In the genomic region with DNA sequence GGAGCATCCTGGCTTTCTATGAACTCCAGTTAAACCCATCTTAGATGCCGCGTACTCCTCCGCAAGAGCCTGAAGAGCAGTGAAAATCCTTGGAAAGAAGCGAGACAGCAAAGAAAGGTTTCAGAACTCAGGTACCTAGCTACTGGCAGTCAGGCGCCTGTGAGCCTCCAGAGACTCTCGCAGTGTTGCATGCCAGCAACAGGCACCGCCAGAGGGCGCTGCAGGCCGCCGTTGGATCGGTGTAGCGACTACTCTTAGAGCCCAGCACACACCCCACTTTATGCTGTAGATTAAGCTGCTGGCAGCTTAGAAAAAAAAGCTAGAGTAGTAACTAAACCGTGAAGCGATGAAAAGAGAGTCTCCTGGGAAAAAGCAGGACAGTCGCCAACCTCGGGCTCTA, we compare ENCODE assay signal across 9 mouse cellular contexts. TPM values are rescaled to one million over a fixed set of nuclear protein-coding genes. Genes with fewer than 3 reads are reported as not detected.
DNase-seq lines count a peak whose midpoint lies in the region; ATAC-seq and TF ChIP-seq lines count a peak whose summit lies in the region.
"Had no signal": no experiment of that assay in that cellular context is flagged by ENCODE, and none has a peak within 500 bp of the region (broad histone marks: within the 10 kb centered on the region; RNA-seq: fewer than 3 reads in every experiment).

No protein-coding gene starts in this region.

- TF ChIP-seq EP300 in CH12.LX (IDR thresholded peaks at IDR 0.05; ENCODE audit: low read length), result no peak
- TF ChIP-seq EP300 in stomach, postnatal 0 days (optimal IDR thresholded peaks at IDR 0.05), result no peak

- H3K4me1 ChIP-seq in CH12.LX (ENCODE audit: control insufficient read depth in 1 of 2, insufficient read depth in 2 of 2), result peaks cover 8 to 37% of the 10 kb centered on the region in 2 experiments; a peak in 3 of 4 replicates
- H3K4me1 ChIP-seq in forebrain, embryonic 11.5 days (replicated peaks; ENCODE audit: control insufficient read depth, insufficient read depth, low read length), result peaks cover 2% of the 10 kb centered on the region; the same call in 1 of the 2 replicates
- peaks cover 10% of the 10 kb centered on the region for H3K4me1 ChIP-seq in heart, embryonic 16.5 days (ENCODE audit: control insufficient read depth, insufficient read depth, low read length)
- peaks cover 42% of the 10 kb centered on the region for H3K4me1 ChIP-seq in liver, embryonic 15.5 days (replicated peaks)
- H3K4me1 ChIP-seq in neural tube, embryonic 12.5 days, result peaks cover 12% of the 10 kb centered on the region; the same call in 1 of the 2 replicates
- H3K4me1 ChIP-seq in stomach, postnatal 0 days (replicated peaks; ENCODE audit: control insufficient read depth, insufficient read depth), result no peaks in the 10 kb centered on the region

- 7% methylated on average over 16 of the region's 16 CpGs for WGBS in forebrain, embryonic 11.5 days
- 6% methylated on average over 16 of the region's 16 CpGs for WGBS in heart, embryonic 16.5 days
- WGBS in liver, embryonic 15.5 days (ENCODE audit: insufficient replicate concordance), result 3% methylated on average over 16 of the region's 16 CpGs
- WGBS in neural tube, embryonic 12.5 days, result 6% methylated on average over 16 of the region's 16 CpGs
- 3% methylated on average over 16 of the region's 16 CpGs for WGBS in stomach, postnatal 0 days

- H3K4me3 ChIP-seq in CH12.LX (replicated peaks in 1 of 3; ENCODE audit: low read depth in 2 of 3, low read length in 2 of 3, poor library complexity in 1 of 3), result peak overlapping the region in 1 of 3 experiments; percentile 6
- H3K4me3 ChIP-seq in forebrain, embryonic 11.5 days (ENCODE audit: low read depth, low read length), result 0 out of 2 replicates have a peak overlapping the region, but pooled peaks have one; percentile 6
- no peak overlapping the region for H3K4me3 ChIP-seq in heart, embryonic 16.5 days (ENCODE audit: low read length)
- no peak overlapping the region for H3K4me3 ChIP-seq in liver, embryonic 15.5 days (replicated peaks)
- no peak overlapping the region for H3K4me3 ChIP-seq in neural tube, embryonic 12.5 days
- H3K4me3 ChIP-seq in stomach, postnatal 0 days (ENCODE audit: low read depth, low read length), result no peak overlapping the region

- no peak overlapping the region for H3K27ac ChIP-seq in CH12.LX (ENCODE audit: insufficient read depth, low read depth)
- H3K27ac ChIP-seq in forebrain, embryonic 11.5 days (ENCODE audit: low read depth, low read length), result no peak overlapping the region
- H3K27ac ChIP-seq in heart, embryonic 16.5 days (ENCODE audit: low read length), result no peak overlapping the region
- H3K27ac ChIP-seq in liver, embryonic 15.5 days (replicated peaks), result no peak overlapping the region; the same call in 1 of the 2 replicates
- H3K27ac ChIP-seq in neural tube, embryonic 12.5 days, result no peak overlapping the region
- no peak overlapping the region for H3K27ac ChIP-seq in stomach, postnatal 0 days (replicated peaks)
- H3K27ac ChIP-seq: macrophage had no signal

- H3K4me2 ChIP-seq in CH12.LX (ENCODE audit: insufficient read depth, low read depth, poor library complexity, severe bottlenecking), result peak overlapping the region; percentile 57
- H3K4me2 ChIP-seq in forebrain, embryonic 11.5 days (ENCODE audit: low read depth, low read length, severe bottlenecking), result peak overlapping the region; percentile 33; the same call in 1 of the 2 replicates
- peak overlapping the region; percentile 37; the same call in 1 of the 2 replicates for H3K4me2 ChIP-seq in heart, embryonic 16.5 days (ENCODE audit: low read depth, low read length)
- peak overlapping the region; percentile 45 for H3K4me2 ChIP-seq in liver, embryonic 15.5 days
- peak overlapping the region; percentile 43 for H3K4me2 ChIP-seq in neural tube, embryonic 12.5 days (replicated peaks)
- H3K4me2 ChIP-seq in stomach, postnatal 0 days (replicated peaks; ENCODE audit: low read depth), result peak overlapping the region; percentile 32; the same call in 1 of the 2 replicates

- in situ Hi-C loops in CH12.LX (cut with MboI; ENCODE audit: low pct_ligation_motif_present, low pct_unique_long_range_greater_than_20kb, low sequenced_read_pairs), result loop anchor here (5.0 to 10.0 kb wide), 4 partner anchors 41 to 336 kb away; no protein-coding TSS in a partner anchor

- peaks cover 10 to 13% of the 10 kb centered on the region in 2 experiments for H3K36me3 ChIP-seq in CH12.LX (replicated peaks in 1 of 2; ENCODE audit: control insufficient read depth in 1 of 2, insufficient read depth in 1 of 2, low read length in 1 of 2)
- no peaks in the 10 kb centered on the region; the same call in 1 of the 2 replicates for H3K36me3 ChIP-seq in forebrain, embryonic 11.5 days (ENCODE audit: control insufficient read depth, insufficient read depth, low read length)
- H3K36me3 ChIP-seq in heart, embryonic 16.5 days (ENCODE audit: control insufficient read depth, insufficient read depth), result no peaks in the 10 kb centered on the region
- H3K36me3 ChIP-seq in liver, embryonic 15.5 days (replicated peaks), result peaks cover 8% of the 10 kb centered on the region
- peaks cover 4% of the 10 kb centered on the region for H3K36me3 ChIP-seq in neural tube, embryonic 12.5 days
- 0 out of 2 replicates have a peak, but pooled peaks cover under 1% of the 10 kb centered on the region for H3K36me3 ChIP-seq in stomach, postnatal 0 days (ENCODE audit: control insufficient read depth, insufficient read depth, low read length)

- peaks cover 21% of the 10 kb centered on the region for H3K79me2 ChIP-seq in CH12.LX (replicated peaks; ENCODE audit: control insufficient read depth, extremely low read depth, insufficient read depth, poor library complexity, severe bottlenecking)

- 0 out of 2 replicates have a peak overlapping the region, but pooled peaks have one; percentile 3 for H3K9ac ChIP-seq in CH12.LX (ENCODE audit: insufficient read depth, low read depth)
- no peak overlapping the region for H3K9ac ChIP-seq in forebrain, embryonic 11.5 days (ENCODE audit: low read length)
- H3K9ac ChIP-seq in heart, embryonic 16.5 days (ENCODE audit: low read length), result no peak overlapping the region
- no peak overlapping the region for H3K9ac ChIP-seq in liver, embryonic 15.5 days
- H3K9ac ChIP-seq in neural tube, embryonic 12.5 days, result peak overlapping the region; percentile 17; the same call in 1 of the 2 replicates
- no peak overlapping the region for H3K9ac ChIP-seq in stomach, postnatal 0 days (ENCODE audit: low read length)

- peak; percentile 89 for TF ChIP-seq RAD21 in CH12.LX (IDR thresholded peaks at IDR 0.05; ENCODE audit: low read depth, low read length)

- peak; percentile 89 for DNase-seq in CH12.LX (ENCODE audit: extremely low read depth)
- DNase-seq in c-Kit-negative CD71-positive TER-119-positive erythroid progenitor cells, embryonic 14.5 days (ENCODE audit: low read depth, low spot score), result peak; percentile 75
- DNase-seq in forebrain, embryonic 11.5 days (ENCODE audit: low spot score), result peak; percentile 95
- peak; percentile 88 to 98 for DNase-seq in kidney, postnatal 36 days
- peak; percentile 90 for DNase-seq in stomach, postnatal 0 days (ENCODE audit: low spot score)

- ATAC-seq in forebrain, embryonic 11.5 days (replicated peaks; ENCODE audit: low FRiP score), result peak; percentile 81
- ATAC-seq in heart, embryonic 16.5 days (replicated peaks; ENCODE audit: extremely low read depth, insufficient read depth, low FRiP score), result peak; percentile 51; the same call in 1 of the 2 replicates
- ATAC-seq in liver, embryonic 15.5 days (ENCODE audit: insufficient read depth), result peak; percentile 73
- ATAC-seq in neural tube, embryonic 12.5 days (ENCODE audit: low FRiP score, low read depth), result no peak
- peak; percentile 81; the same call in 1 of the 2 replicates for ATAC-seq in stomach, postnatal 0 days (ENCODE audit: low FRiP score, low TSS enrichment)

- no peak for TF ChIP-seq POLR2A in CH12.LX (IDR thresholded peaks at IDR 0.05; ENCODE audit: low read depth, low read length)

- no peaks in the 10 kb centered on the region for H3K9me3 ChIP-seq in CH12.LX (replicated peaks; ENCODE audit: low read length)
- H3K9me3 ChIP-seq in forebrain, embryonic 11.5 days (ENCODE audit: control insufficient read depth, low read length), result no peaks in the 10 kb centered on the region
- no peaks in the 10 kb centered on the region for H3K9me3 ChIP-seq in heart, embryonic 16.5 days (replicated peaks; ENCODE audit: control insufficient read depth, low read length)
- no peaks in the 10 kb centered on the region for H3K9me3 ChIP-seq in liver, embryonic 15.5 days (replicated peaks)
- H3K9me3 ChIP-seq in neural tube, embryonic 12.5 days, result no peaks in the 10 kb centered on the region
- H3K9me3 ChIP-seq in stomach, postnatal 0 days (ENCODE audit: control insufficient read depth, low read length), result no peaks in the 10 kb centered on the region

- H3K27me3 ChIP-seq in CH12.LX (replicated peaks), result peaks cover 36% of the 10 kb centered on the region
- no peaks in the 10 kb centered on the region for H3K27me3 ChIP-seq in forebrain, embryonic 11.5 days (ENCODE audit: control insufficient read depth, insufficient read depth, low read length)
- no peaks in the 10 kb centered on the region for H3K27me3 ChIP-seq in heart, embryonic 16.5 days (ENCODE audit: control insufficient read depth, insufficient read depth, low read length)
- H3K27me3 ChIP-seq in liver, embryonic 15.5 days, result peaks cover 7% of the 10 kb centered on the region
- H3K27me3 ChIP-seq in neural tube, embryonic 12.5 days (replicated peaks), result no peaks in the 10 kb centered on the region
- no peaks in the 10 kb centered on the region for H3K27me3 ChIP-seq in stomach, postnatal 0 days (ENCODE audit: control insufficient read depth, insufficient read depth, low read length)

- peak; percentile 88 to 97; a peak in 3 of 4 replicates for TF ChIP-seq CTCF in CH12.LX (conservative IDR thresholded peaks at IDR 0.05 in 1 of 2, IDR thresholded peaks at IDR 0.05 in 1 of 2; ENCODE audit: low read depth in 2 of 2, low read length in 2 of 2)
- peak; percentile 97 for TF ChIP-seq CTCF in stomach, postnatal 0 days (IDR thresholded peaks at IDR 0.05; ENCODE audit: low read depth)

- dilution Hi-C loops in CH12.LX (cut with MboI; ENCODE audit: extremely low pct_ligation_motif_present, extremely low pct_unique_long_range_greater_than_20kb, low sequenced_read_pairs), result no loop called here

RNA-seq across cellular contexts. Expression of gene Znhit3, which starts 2.3 kb away (rescaled TPM):
- total RNA-seq in CH12.LX (2012; rRNA removed) (59.3 and 87.0 TPM in 2 replicates), CH12.LX (2014; rRNA removed) (130 and 140 TPM in 2 replicates)
- 61.4 and 62.9 TPM in 2 replicates for polyA plus RNA-seq in CH12.LX (2012; ENCODE audit: insufficient read length, low read depth)
- 70.0 and 78.2 TPM in 2 replicates for polyA plus RNA-seq in forebrain, embryonic 11.5 days (2014; fragmentation: Nextera tagmentation; extraction: Ambion mirVana)
- polyA plus RNA-seq in heart, embryonic 16.5 days (2015; fragmentation: Nextera tagmentation; extraction: Ambion mirVana), result 37.6 and 38.0 TPM in 2 replicates
- polyA plus RNA-seq in liver, embryonic 15.5 days (2015; fragmentation: Nextera tagmentation; extraction: Ambion mirVana), result 33.3 and 34.8 TPM in 2 replicates
- 61.4 and 63.5 TPM in 2 replicates for polyA plus RNA-seq in neural tube, embryonic 12.5 days (2016; fragmentation: Nextera tagmentation; extraction: Ambion mirVana)
- polyA plus RNA-seq in stomach, postnatal 0 days (2015; fragmentation: Nextera tagmentation; extraction: Ambion mirVana), result 27.9 and 28.6 TPM in 2 replicates

RNA-seq across cellular contexts. Expression of gene Pigw, which starts 38.3 kb away (rescaled TPM):
- total RNA-seq in CH12.LX (2012; rRNA removed), result 5.7 and 6.0 TPM in 2 replicates
- 5.5 and 6.5 TPM in 2 replicates for total RNA-seq in CH12.LX (2014; rRNA removed)
- 7.8 and 9.2 TPM in 2 replicates for polyA plus RNA-seq in CH12.LX (2012; ENCODE audit: insufficient read length, low read depth)
- polyA plus RNA-seq in forebrain, embryonic 11.5 days (2014; fragmentation: Nextera tagmentation; extraction: Ambion mirVana), result 3.7 and 3.9 TPM in 2 replicates
- 2.8 and 3.0 TPM in 2 replicates for polyA plus RNA-seq in heart, embryonic 16.5 days (2015; fragmentation: Nextera tagmentation; extraction: Ambion mirVana)
- polyA plus RNA-seq in liver, embryonic 15.5 days (2015; fragmentation: Nextera tagmentation; extraction: Ambion mirVana), result 1.2 and 1.6 TPM in 2 replicates
- polyA plus RNA-seq in neural tube, embryonic 12.5 days (2016; fragmentation: Nextera tagmentation; extraction: Ambion mirVana), result 1.9 and 2.8 TPM in 2 replicates
- polyA plus RNA-seq in stomach, postnatal 0 days (2015; fragmentation: Nextera tagmentation; extraction: Ambion mirVana), result 1.8 and 2.4 TPM in 2 replicates

RNA-seq across cellular contexts. Expression of gene Myo19, which starts 38.5 kb away (rescaled TPM):
- total RNA-seq in CH12.LX (2012; rRNA removed) (9.1 and 13.0 TPM in 2 replicates), CH12.LX (2014; rRNA removed) (8.0 TPM in 2 replicates)
- 23.1 and 27.1 TPM in 2 replicates for polyA plus RNA-seq in CH12.LX (2012; ENCODE audit: insufficient read length, low read depth)
- 11.8 and 13.6 TPM in 2 replicates for polyA plus RNA-seq in forebrain, embryonic 11.5 days (2014; fragmentation: Nextera tagmentation; extraction: Ambion mirVana)
- polyA plus RNA-seq in heart, embryonic 16.5 days (2015; fragmentation: Nextera tagmentation; extraction: Ambion mirVana), result 6.6 and 6.8 TPM in 2 replicates
- 3.4 and 3.8 TPM in 2 replicates for polyA plus RNA-seq in liver, embryonic 15.5 days (2015; fragmentation: Nextera tagmentation; extraction: Ambion mirVana)
- 8.2 and 8.8 TPM in 2 replicates for polyA plus RNA-seq in neural tube, embryonic 12.5 days (2016; fragmentation: Nextera tagmentation; extraction: Ambion mirVana)
- polyA plus RNA-seq in stomach, postnatal 0 days (2015; fragmentation: Nextera tagmentation; extraction: Ambion mirVana), result 5.7 and 7.3 TPM in 2 replicates

RNA-seq across cellular contexts. Expression of gene Car4, which starts 39.2 kb away (rescaled TPM):
- total RNA-seq in CH12.LX (2012; rRNA removed) (not detected in 2 replicates), CH12.LX (2014; rRNA removed) (not detected in 2 replicates)
- not detected in 2 replicates for polyA plus RNA-seq in CH12.LX (2012; ENCODE audit: insufficient read length, low read depth)
- 1.3 and 1.4 TPM in 2 replicates for polyA plus RNA-seq in forebrain, embryonic 11.5 days (2014; fragmentation: Nextera tagmentation; extraction: Ambion mirVana)
- 1.0 and 1.1 TPM in 2 replicates for polyA plus RNA-seq in heart, embryonic 16.5 days (2015; fragmentation: Nextera tagmentation; extraction: Ambion mirVana)
- polyA plus RNA-seq in liver, embryonic 15.5 days (2015; fragmentation: Nextera tagmentation; extraction: Ambion mirVana), result 0.16 and 0.50 TPM in 2 replicates
- polyA plus RNA-seq in neural tube, embryonic 12.5 days (2016; fragmentation: Nextera tagmentation; extraction: Ambion mirVana), result 4.8 and 5.7 TPM in 2 replicates
- polyA plus RNA-seq in stomach, postnatal 0 days (2015; fragmentation: Nextera tagmentation; extraction: Ambion mirVana), result 1.3 and 1.5 TPM in 2 replicates
- polyA plus RNA-seq: macrophage had no signal

RNA-seq across cellular contexts. Expression of gene Ggnbp2, which starts 47.8 kb away (rescaled TPM):
- total RNA-seq in CH12.LX (2012; rRNA removed) (67.3 and 70.9 TPM in 2 replicates), CH12.LX (2014; rRNA removed) (86.5 and 105 TPM in 2 replicates)
- 108 and 125 TPM in 2 replicates for polyA plus RNA-seq in CH12.LX (2012; ENCODE audit: insufficient read length, low read depth)
- polyA plus RNA-seq in forebrain, embryonic 11.5 days (2014; fragmentation: Nextera tagmentation; extraction: Ambion mirVana), result 68.3 and 68.7 TPM in 2 replicates
- polyA plus RNA-seq in heart, embryonic 16.5 days (2015; fragmentation: Nextera tagmentation; extraction: Ambion mirVana), result 50.0 and 55.8 TPM in 2 replicates
- polyA plus RNA-seq in liver, embryonic 15.5 days (2015; fragmentation: Nextera tagmentation; extraction: Ambion mirVana), result 55.4 and 56.1 TPM in 2 replicates
- 80.0 and 93.3 TPM in 2 replicates for polyA plus RNA-seq in neural tube, embryonic 12.5 days (2016; fragmentation: Nextera tagmentation; extraction: Ambion mirVana)
- 40.6 and 44.5 TPM in 2 replicates for polyA plus RNA-seq in stomach, postnatal 0 days (2015; fragmentation: Nextera tagmentation; extraction: Ambion mirVana)

Comparison
In these comparisons a context has a peak if more than half of its experiments do, and no peak if none do; other contexts are left out.
1. H3K9ac ChIP-seq: peak in CH12.LX (single experiment) and neural tube, embryonic 12.5 days (single experiment); none in forebrain, embryonic 11.5 days (single experiment), heart, embryonic 16.5 days (single experiment), liver, embryonic 15.5 days (single experiment) and stomach, postnatal 0 days (single experiment).
2. Peak in every context shown above with its lines, with median percentiles within 50 percentile points of each other: DNase-seq and H3K4me2 ChIP-seq.